Mouse (Mus musculus): Measurements from ENCODE around the gene Ppp1r10. TPM values are rescaled to one million over a fixed set of nuclear protein-coding genes. Genes with fewer than 3 reads are reported as not detected.

Ppp1r10 gene
- polyA plus RNA-seq, 1 experiment from 2014 or later = 26.9 TPM

DNA sequence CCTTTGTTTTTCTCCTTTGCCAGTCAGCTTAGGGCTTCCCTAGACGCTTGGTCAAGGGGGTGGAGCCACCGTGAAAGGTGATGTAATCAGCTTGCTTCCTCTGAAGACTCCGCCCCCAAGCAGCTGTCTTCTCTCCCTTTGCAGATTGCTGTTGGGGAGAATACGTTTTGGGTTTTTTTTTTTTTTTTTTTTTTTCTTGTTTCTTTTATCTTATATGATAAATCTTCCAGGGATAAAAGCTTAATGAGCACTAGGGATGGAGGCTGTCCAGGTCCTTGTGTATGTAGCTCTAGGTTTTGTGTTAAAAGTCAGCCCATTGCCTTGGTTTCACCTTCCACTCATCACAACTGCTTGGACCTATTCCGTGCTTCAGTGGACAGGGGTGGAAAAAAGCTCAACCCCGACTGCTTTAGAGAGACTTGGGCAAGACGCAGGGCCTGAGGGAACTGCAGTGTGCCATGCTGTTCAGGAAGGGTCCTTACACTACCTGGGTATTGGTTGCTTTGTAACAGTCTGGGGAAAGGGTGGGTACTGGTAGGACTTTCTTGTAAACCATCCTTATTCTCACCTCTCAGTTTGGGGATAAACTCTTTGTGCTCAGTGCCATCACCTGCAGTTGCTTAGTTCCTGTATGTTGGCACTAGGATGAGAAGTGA lies 3.0 kb downstream of the Ppp1r10 start:
- ATAC-seq (replicated peaks; ENCODE audit: insufficient number of reproducible peaks, low FRiP score, low TSS enrichment) = peak; percentile 28; the same call in 1 of the 2 replicates
- Histone ChIP-seq H3K4me1 (ENCODE audit: control insufficient read depth, insufficient read depth, low read length) (peaks cover 15% of the 10 kb centered on the region), H3K9ac (ENCODE audit: low read depth, low read length) (peak overlapping the region; percentile 99), H3K4me3 (ENCODE audit: low read depth, low read length) (peak overlapping the region; percentile 86), H3K9me3 (replicated peaks; ENCODE audit: control insufficient read depth, low read length) (no peaks in the 10 kb centered on the region), H3K36me3 (ENCODE audit: control insufficient read depth, insufficient read depth, low read length) (peaks cover 5% of the 10 kb centered on the region), H3K4me2 (peak overlapping the region; percentile 98), H3K27ac (ENCODE audit: low read depth, low read length) (peak overlapping the region; percentile 93), H3K27me3 (ENCODE audit: control insufficient read depth, insufficient read depth, low read length) (no peaks in the 10 kb centered on the region)
- WGBS (ENCODE audit: insufficient replicate concordance) = 13% methylated on average over 7 of the region's 7 CpGs

DNA sequence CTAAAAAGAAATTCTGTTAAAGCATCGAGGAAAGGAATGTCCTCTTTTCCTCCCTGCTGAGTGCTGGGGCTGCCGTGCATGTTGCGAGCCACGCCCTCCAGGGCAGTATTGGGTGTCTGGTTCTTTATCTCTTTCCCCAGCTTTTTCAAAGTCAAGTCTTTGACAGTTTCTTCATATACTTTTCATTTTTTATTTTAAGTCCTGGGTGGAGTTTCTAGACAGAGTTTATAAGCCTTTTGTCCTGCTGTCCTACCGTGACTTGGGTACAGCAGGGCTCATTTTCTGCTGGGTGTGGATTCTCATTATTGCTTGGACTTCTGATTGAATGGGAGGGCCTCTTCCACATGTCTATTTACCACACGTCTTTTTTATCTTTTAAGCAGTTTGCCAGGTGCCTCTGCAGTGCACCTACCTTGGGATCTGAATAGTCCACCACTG lies 3.6 kb downstream of the Ppp1r10 start:
- H3K4me3 ChIP-seq (ENCODE audit: low read depth, low read length) = peak overlapping the region; percentile 14
- H3K9me3 ChIP-seq (replicated peaks; ENCODE audit: control insufficient read depth, low read length) = no peaks in the 10 kb centered on the region
- peak overlapping the region; percentile 93 for H3K27ac ChIP-seq (ENCODE audit: low read depth, low read length)
- peak overlapping the region; percentile 98 for H3K4me2 ChIP-seq
- H3K27me3 ChIP-seq (ENCODE audit: control insufficient read depth, insufficient read depth, low read length) = no peaks in the 10 kb centered on the region
- no peak for ATAC-seq (replicated peaks; ENCODE audit: insufficient number of reproducible peaks, low FRiP score, low TSS enrichment)
- peaks cover 15% of the 10 kb centered on the region for H3K4me1 ChIP-seq (ENCODE audit: control insufficient read depth, insufficient read depth, low read length)
- peaks cover 11% of the 10 kb centered on the region for H3K36me3 ChIP-seq (ENCODE audit: control insufficient read depth, insufficient read depth, low read length)
- WGBS (ENCODE audit: insufficient replicate concordance) = 47% methylated on average over 6 of the region's 6 CpGs
- H3K9ac ChIP-seq (ENCODE audit: low read depth, low read length) = peak overlapping the region; percentile 99

GRCm38 (mm10) chr17:35920384-35920783 lies 4.2 kb downstream of the Ppp1r10 start:
- Histone ChIP-seq H3K27ac (ENCODE audit: low read depth, low read length) (peak overlapping the region; percentile 93), H3K4me1 (ENCODE audit: control insufficient read depth, insufficient read depth, low read length) (peaks cover 10% of the 10 kb centered on the region), H3K9me3 (replicated peaks; ENCODE audit: control insufficient read depth, low read length) (no peaks in the 10 kb centered on the region), H3K36me3 (ENCODE audit: control insufficient read depth, insufficient read depth, low read length) (peaks cover 15% of the 10 kb centered on the region), H3K4me2 (peak overlapping the region; percentile 98), H3K4me3 (ENCODE audit: low read depth, low read length) (peak overlapping the region; percentile 14), H3K27me3 (ENCODE audit: control insufficient read depth, insufficient read depth, low read length) (no peaks in the 10 kb centered on the region), H3K9ac (ENCODE audit: low read depth, low read length) (peak overlapping the region; percentile 99; the same call in 1 of the 2 replicates)
- WGBS (ENCODE audit: insufficient replicate concordance) = 67% methylated on average over 1 of the region's 1 CpGs
- no peak for ATAC-seq (replicated peaks; ENCODE audit: insufficient number of reproducible peaks, low FRiP score, low TSS enrichment)

DNA sequence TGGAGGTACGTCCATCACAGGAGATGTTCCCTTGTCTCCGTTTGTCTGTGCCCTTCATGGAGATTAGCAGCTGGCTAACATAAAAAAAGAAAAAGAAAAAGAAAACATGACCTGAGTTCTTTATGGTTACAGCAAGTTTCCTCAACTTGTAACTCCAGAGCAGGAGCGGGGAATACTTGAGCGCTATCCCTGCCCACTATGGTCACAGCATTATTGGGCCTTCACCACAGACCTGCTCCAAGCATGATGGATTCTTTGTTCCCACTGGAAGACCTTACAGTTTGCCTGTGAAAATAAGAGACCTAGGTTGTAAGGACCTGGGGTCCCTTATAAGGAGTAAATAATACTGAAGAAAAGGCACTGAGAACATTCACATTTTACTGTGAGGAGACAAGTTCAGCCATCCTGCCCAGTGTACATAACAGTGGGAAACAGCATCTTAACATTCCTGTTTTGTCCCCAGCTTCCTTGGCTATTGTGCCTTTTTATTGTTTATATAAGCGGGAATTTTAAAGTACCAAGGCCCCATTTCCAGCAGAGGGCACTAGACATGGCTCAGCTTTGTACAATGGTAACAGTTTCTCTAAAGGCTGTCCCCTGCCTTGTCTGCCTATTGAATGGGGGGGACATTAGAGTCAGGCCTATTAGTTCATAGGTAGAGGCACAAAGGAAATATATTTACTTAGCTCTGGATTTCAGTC lies 4.8 kb downstream of the Ppp1r10 start:
- H3K9ac ChIP-seq (ENCODE audit: low read depth, low read length) = no peak overlapping the region
- no peak overlapping the region; the same call in 1 of the 2 replicates for H3K4me2 ChIP-seq
- 82% methylated on average over 5 of the region's 5 CpGs for WGBS (ENCODE audit: insufficient replicate concordance)
- H3K27ac ChIP-seq (ENCODE audit: low read depth, low read length) = peak overlapping the region; percentile 93
- no peak overlapping the region for H3K4me3 ChIP-seq (ENCODE audit: low read depth, low read length)
- peaks cover 15% of the 10 kb centered on the region for H3K36me3 ChIP-seq (ENCODE audit: control insufficient read depth, insufficient read depth, low read length)
- peaks cover 8% of the 10 kb centered on the region for H3K4me1 ChIP-seq (ENCODE audit: control insufficient read depth, insufficient read depth, low read length)
- no peaks in the 10 kb centered on the region for H3K27me3 ChIP-seq (ENCODE audit: control insufficient read depth, insufficient read depth, low read length)
- ATAC-seq (replicated peaks; ENCODE audit: insufficient number of reproducible peaks, low FRiP score, low TSS enrichment) = no peak
- H3K9me3 ChIP-seq (replicated peaks; ENCODE audit: control insufficient read depth, low read length) = no peaks in the 10 kb centered on the region

GRCm38 (mm10) chr17:35921710-35922109 lies 5.5 kb downstream of the Ppp1r10 start:
- ATAC-seq (replicated peaks; ENCODE audit: insufficient number of reproducible peaks, low FRiP score, low TSS enrichment) = no peak
- Histone ChIP-seq H3K4me3 (ENCODE audit: low read depth, low read length) (no peak overlapping the region), H3K9me3 (replicated peaks; ENCODE audit: control insufficient read depth, low read length) (no peaks in the 10 kb centered on the region), H3K27me3 (ENCODE audit: control insufficient read depth, insufficient read depth, low read length) (no peaks in the 10 kb centered on the region), H3K9ac (ENCODE audit: low read depth, low read length) (no peak overlapping the region), H3K4me2 (no peak overlapping the region), H3K4me1 (ENCODE audit: control insufficient read depth, insufficient read depth, low read length) (peaks cover 8% of the 10 kb centered on the region), H3K27ac (ENCODE audit: low read depth, low read length) (no peak overlapping the region), H3K36me3 (ENCODE audit: control insufficient read depth, insufficient read depth, low read length) (peaks cover 21% of the 10 kb centered on the region)
- WGBS (ENCODE audit: insufficient replicate concordance) = 81% methylated on average over 4 of the region's 4 CpGs

GRCm38 (mm10) chr17:35922566-35922965 lies 6.3 kb downstream of the Ppp1r10 start:
- no peak overlapping the region for H3K9ac ChIP-seq (ENCODE audit: low read depth, low read length)
- no peaks in the 10 kb centered on the region for H3K27me3 ChIP-seq (ENCODE audit: control insufficient read depth, insufficient read depth, low read length)
- H3K4me1 ChIP-seq (ENCODE audit: control insufficient read depth, insufficient read depth, low read length) = peaks cover 8% of the 10 kb centered on the region
- ATAC-seq (replicated peaks; ENCODE audit: insufficient number of reproducible peaks, low FRiP score, low TSS enrichment) = no peak
- H3K9me3 ChIP-seq (replicated peaks; ENCODE audit: control insufficient read depth, low read length) = no peaks in the 10 kb centered on the region
- no peak overlapping the region for H3K4me3 ChIP-seq (ENCODE audit: low read depth, low read length)
- H3K36me3 ChIP-seq (ENCODE audit: control insufficient read depth, insufficient read depth, low read length) = peaks cover 24% of the 10 kb centered on the region
- no peak overlapping the region for H3K4me2 ChIP-seq
- WGBS (ENCODE audit: insufficient replicate concordance) = 88% methylated on average over 3 of the region's 3 CpGs
- no peak overlapping the region for H3K27ac ChIP-seq (ENCODE audit: low read depth, low read length)

- Histone ChIP-seq H3K9me3 (replicated peaks; ENCODE audit: control insufficient read depth, low read length) (no peaks in the 10 kb centered on the region), H3K4me2 (no peak overlapping the region), H3K9ac (ENCODE audit: low read depth, low read length) (no peak overlapping the region), H3K4me3 (ENCODE audit: low read depth, low read length) (no peak overlapping the region), H3K27ac (ENCODE audit: low read depth, low read length) (no peak overlapping the region), H3K4me1 (ENCODE audit: control insufficient read depth, insufficient read depth, low read length) (peaks cover 8% of the 10 kb centered on the region), H3K27me3 (ENCODE audit: control insufficient read depth, insufficient read depth, low read length) (no peaks in the 10 kb centered on the region), H3K36me3 (ENCODE audit: control insufficient read depth, insufficient read depth, low read length) (peaks cover 29% of the 10 kb centered on the region)
- no peak for ATAC-seq (replicated peaks; ENCODE audit: insufficient number of reproducible peaks, low FRiP score, low TSS enrichment)
- 91% methylated on average over 4 of the region's 4 CpGs for WGBS (ENCODE audit: insufficient replicate concordance)
These were observed 7.0 kb downstream of the Ppp1r10 start for GRCm38 (mm10) chr17:35923281-35923680.

- Histone ChIP-seq H3K9ac (ENCODE audit: low read depth, low read length) (no peak overlapping the region), H3K4me2 (no peak overlapping the region), H3K9me3 (replicated peaks; ENCODE audit: control insufficient read depth, low read length) (no peaks in the 10 kb centered on the region), H3K4me1 (ENCODE audit: control insufficient read depth, insufficient read depth, low read length) (no peaks in the 10 kb centered on the region), H3K27me3 (ENCODE audit: control insufficient read depth, insufficient read depth, low read length) (no peaks in the 10 kb centered on the region), H3K36me3 (ENCODE audit: control insufficient read depth, insufficient read depth, low read length) (peaks cover 52% of the 10 kb centered on the region), H3K27ac (ENCODE audit: low read depth, low read length) (no peak overlapping the region), H3K4me3 (ENCODE audit: low read depth, low read length) (no peak overlapping the region)
- 15% methylated on average over 1 of the region's 1 CpGs for WGBS (ENCODE audit: insufficient replicate concordance)
- ATAC-seq (replicated peaks; ENCODE audit: insufficient number of reproducible peaks, low FRiP score, low TSS enrichment) = no peak
These were observed 11.2 kb downstream of the Ppp1r10 start for GRCm38 (mm10) chr17:35927471-35927870.
